10 mouse cellular contexts compared by ENCODE assay signal in genomic region chr6:30549231-30549761, GRCm38 (mm10). TPM values are rescaled to one million over a fixed set of nuclear protein-coding genes. Genes with fewer than 3 reads are reported as not detected.
DNase-seq lines count a peak whose midpoint lies in the region; ATAC-seq lines count a peak whose summit lies in the region.
"Had no signal": no experiment of that assay in that cellular context is flagged by ENCODE, and none has a peak within 500 bp of the region (broad histone marks: within the 10 kb centered on the region; RNA-seq: fewer than 3 reads in every experiment).

No protein-coding gene starts in this region.

- H3K27me3 ChIP-seq in heart, embryonic 13.5 days (replicated peaks), result no peaks in the 10 kb centered on the region

- H3K4me1 ChIP-seq in brown adipose tissue, adult 24 weeks (ENCODE audit: control insufficient read depth, insufficient read depth, insufficient read length, low read length), result no peaks in the 10 kb centered on the region
- H3K4me1 ChIP-seq in heart, embryonic 13.5 days, result peaks cover 63% of the 10 kb centered on the region

- ATAC-seq in heart, embryonic 13.5 days (ENCODE audit: extremely low read depth, insufficient number of reproducible peaks, low FRiP score, low TSS enrichment), result no peak
- no peak for ATAC-seq in inflammation-experienced regulatory T-cells, adult 6 months

- H3K4me2 ChIP-seq in heart, embryonic 13.5 days, result peak overlapping the region; percentile 29

- no peak overlapping the region for H3K4me3 ChIP-seq in brown adipose tissue, adult 24 weeks (ENCODE audit: insufficient read depth, low read depth, low read length)
- H3K4me3 ChIP-seq in heart, embryonic 13.5 days, result no peak overlapping the region

- WGBS in heart, embryonic 13.5 days, result 25% methylated on average over 15 of the region's 15 CpGs

- peak overlapping the region; percentile 60 for H3K9ac ChIP-seq in heart, embryonic 13.5 days

- DNase-seq in heart, adult 18-20 months, result peak; percentile 35 to 36
- no peak for DNase-seq in heart, postnatal 4 days
- DNase-seq in lung, postnatal 25 days (ENCODE audit: low spot score), result peak; percentile 9
- no peak for DNase-seq in urinary bladder, adult 18-20 months (ENCODE audit: low spot score in 2 of 2)
- no peak for DNase-seq in spleen, postnatal 14 days (ENCODE audit: low spot score in 2 of 2)

- peak overlapping the region; percentile 61 for H3K27ac ChIP-seq in brown adipose tissue, adult 24 weeks (replicated peaks; ENCODE audit: low read depth, low read length)
- H3K27ac ChIP-seq in heart, embryonic 13.5 days (replicated peaks), result peak overlapping the region; percentile 78

- peaks cover 5% of the 10 kb centered on the region; the same call in 1 of the 2 replicates for H3K9me3 ChIP-seq in heart, embryonic 13.5 days
- H3K9me3 ChIP-seq: G1E had no signal

- no peaks in the 10 kb centered on the region for H3K36me3 ChIP-seq in heart, embryonic 13.5 days
- H3K36me3 ChIP-seq: G1E had no signal

RNA-seq across cellular contexts. Expression of gene Cpa2, which starts 7.9 kb away (rescaled TPM):
- under 1 TPM in 1 of 2 experiments, not detected in 1; 0.25 TPM for total RNA-seq in heart, adult 18-20 months (2021)
- 1 to 10 TPM; 1.2 to 1.4 TPM for total RNA-seq in heart, postnatal 4 days (2021)
- polyA plus RNA-seq in brown adipose tissue, adult 24 weeks (2012; ENCODE audit: insufficient read depth, insufficient read length, missing spikeins), result 0.99 TPM in 1 of 2 replicates, not detected in the other
- 4.6 and 6.9 TPM in 2 replicates for polyA plus RNA-seq in heart, embryonic 13.5 days (2015; fragmentation: Nextera tagmentation; extraction: Ambion mirVana)
- polyA plus RNA-seq in inflammation-experienced regulatory T-cells, adult 6 months (2017; shearing (Covaris generic)), result under 1 TPM in 1 of 3 experiments, not detected in 2; 0.71 TPM
- total RNA-seq: G1E had no signal
- polyA plus RNA-seq: G1E had no signal

RNA-seq across cellular contexts. Expression of gene Cpa4, which starts 18.9 kb away (rescaled TPM):
- total RNA-seq in heart, adult 18-20 months (2021), result not detected
- under 1 TPM; 0.16 to 0.19 TPM for total RNA-seq in heart, postnatal 4 days (2021)
- polyA plus RNA-seq in brown adipose tissue, adult 24 weeks (2012; ENCODE audit: insufficient read depth, insufficient read length, missing spikeins), result not detected in 2 replicates
- 2.5 and 3.3 TPM in 2 replicates for polyA plus RNA-seq in heart, embryonic 13.5 days (2015; fragmentation: Nextera tagmentation; extraction: Ambion mirVana)
- polyA plus RNA-seq in inflammation-experienced regulatory T-cells, adult 6 months (2017; shearing (Covaris generic)), result not detected
- total RNA-seq: hematopoietic stem cell, adult 5-6 weeks had no signal
- polyA plus RNA-seq: G1E had no signal

RNA-seq across cellular contexts. Expression of gene Ssmem1, which starts 39.6 kb away (rescaled TPM):
- under 1 TPM in 1 of 2 experiments, not detected in 1; 0.41 TPM for total RNA-seq in heart, adult 18-20 months (2021)
- under 1 TPM in 1 of 2 experiments, not detected in 1; 0.52 TPM for total RNA-seq in heart, postnatal 4 days (2021)
- not detected in 2 replicates for polyA plus RNA-seq in brown adipose tissue, adult 24 weeks (2012; ENCODE audit: insufficient read depth, insufficient read length, missing spikeins)
- not detected in 2 replicates for polyA plus RNA-seq in heart, embryonic 13.5 days (2015; fragmentation: Nextera tagmentation; extraction: Ambion mirVana)
- not detected for polyA plus RNA-seq in inflammation-experienced regulatory T-cells, adult 6 months (2017; shearing (Covaris generic))
- total RNA-seq: hematopoietic stem cell, adult 5-6 weeks had no signal
- polyA plus RNA-seq: G1E had no signal

RNA-seq across cellular contexts. Expression of gene Tmem209, which starts 39.7 kb away (rescaled TPM):
- 1 to 10 TPM; 8.5 to 8.6 TPM for total RNA-seq in heart, adult 18-20 months (2021)
- total RNA-seq in heart, postnatal 4 days (2021), result 10 to 100 TPM; 18.0 to 20.2 TPM
- polyA plus RNA-seq in brown adipose tissue, adult 24 weeks (2012; ENCODE audit: insufficient read depth, insufficient read length, missing spikeins), result 11.8 and 15.0 TPM in 2 replicates
- polyA plus RNA-seq in heart, embryonic 13.5 days (2015; fragmentation: Nextera tagmentation; extraction: Ambion mirVana), result 24.2 and 25.6 TPM in 2 replicates
- 10 to 100 TPM; 56.2 to 68.8 (median 61.0) TPM for polyA plus RNA-seq in inflammation-experienced regulatory T-cells, adult 6 months (2017; shearing (Covaris generic))

Comparison
In these comparisons a context has a peak if more than half of its experiments do, and no peak if none do; other contexts are left out.
1. DNase-seq: peak in heart, adult 18-20 months (2 of 2) and lung, postnatal 25 days (single experiment); none in heart, postnatal 4 days (single experiment), urinary bladder, adult 18-20 months (0 of 2) and spleen, postnatal 14 days (0 of 2).